Mouse (Mus musculus): ENCODE results near the gene Msrb3. TPM values are rescaled to one million over a fixed set of nuclear protein-coding genes. Genes with fewer than 3 reads are reported as not detected.

The Msrb3 gene
- polyA plus RNA-seq, 1 experiment from 2014 or later = 31.4 TPM

DNA sequence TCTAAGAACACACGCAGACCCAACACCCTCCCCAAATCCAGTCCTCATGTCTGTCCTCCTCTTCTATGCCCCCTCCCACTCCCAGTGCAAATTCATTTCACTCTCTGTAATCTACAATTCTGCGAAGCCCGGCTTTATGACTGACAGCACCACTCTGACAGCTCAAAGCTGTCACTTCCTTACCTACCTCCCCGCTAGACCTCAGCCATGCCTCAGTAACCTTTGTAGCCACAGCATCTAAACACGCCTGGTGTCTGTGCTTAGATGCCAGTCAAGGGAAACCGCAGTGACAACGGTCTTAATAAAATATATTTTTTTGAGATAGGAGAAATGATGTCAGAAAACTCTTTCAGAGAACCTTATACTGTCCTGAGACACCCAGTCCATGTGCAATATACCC, 72.5 kb downstream of the Msrb3 start:
- H3K36me3 ChIP-seq (ENCODE audit: control insufficient read depth, insufficient read depth, low read length) = 0 out of 2 replicates have a peak, but pooled peaks cover 2% of the 10 kb centered on the region
- H3K4me1 ChIP-seq (ENCODE audit: control insufficient read depth, insufficient read depth, low read length) = 0 out of 2 replicates have a peak, but pooled peaks cover 3% of the 10 kb centered on the region
- WGBS (ENCODE audit: insufficient replicate concordance) = 69% methylated on average over 7 of the region's 7 CpGs
- no peaks in the 10 kb centered on the region for H3K27me3 ChIP-seq (ENCODE audit: control insufficient read depth, insufficient read depth, low read length)
- H3K9ac ChIP-seq (ENCODE audit: low read depth, low read length) = no peak overlapping the region
- H3K9me3 ChIP-seq (replicated peaks; ENCODE audit: control insufficient read depth, low read length) = no peaks in the 10 kb centered on the region
- H3K27ac ChIP-seq (ENCODE audit: low read depth, low read length) = no peak overlapping the region
- H3K4me2 ChIP-seq = no peak overlapping the region
- no peak for ATAC-seq (replicated peaks; ENCODE audit: insufficient number of reproducible peaks, low FRiP score, low TSS enrichment)
- no peak overlapping the region for H3K4me3 ChIP-seq (ENCODE audit: low read depth, low read length)

DNA sequence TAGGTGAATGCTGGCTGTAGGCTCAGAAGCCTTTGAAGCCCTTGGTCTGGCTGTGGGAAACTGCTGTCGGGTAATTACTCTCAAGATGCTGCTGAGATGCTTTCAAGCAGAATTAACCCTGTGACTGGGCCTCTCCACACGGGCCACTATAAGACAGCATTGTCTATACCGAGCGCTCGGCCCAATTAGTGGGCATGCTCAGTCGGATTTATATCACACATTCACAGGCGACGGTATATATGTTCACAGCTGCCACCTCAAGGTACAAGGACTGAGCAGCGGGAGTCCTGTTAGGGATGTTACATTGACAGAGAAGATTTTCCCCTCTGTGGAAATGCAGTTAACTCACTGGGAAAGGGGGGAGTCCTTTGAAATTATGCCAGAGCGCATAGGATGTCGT, 73.3 kb downstream of the Msrb3 start:
- 0 out of 2 replicates have a peak, but pooled peaks cover 3% of the 10 kb centered on the region for H3K4me1 ChIP-seq (ENCODE audit: control insufficient read depth, insufficient read depth, low read length)
- H3K4me3 ChIP-seq (ENCODE audit: low read depth, low read length) = no peak overlapping the region
- H3K9ac ChIP-seq (ENCODE audit: low read depth, low read length) = no peak overlapping the region
- ATAC-seq (replicated peaks; ENCODE audit: insufficient number of reproducible peaks, low FRiP score, low TSS enrichment) = no peak
- H3K4me2 ChIP-seq = no peak overlapping the region
- WGBS (ENCODE audit: insufficient replicate concordance) = 73% methylated on average over 11 of the region's 11 CpGs
- H3K9me3 ChIP-seq (replicated peaks; ENCODE audit: control insufficient read depth, low read length) = no peaks in the 10 kb centered on the region
- H3K27me3 ChIP-seq (ENCODE audit: control insufficient read depth, insufficient read depth, low read length) = no peaks in the 10 kb centered on the region
- 0 out of 2 replicates have a peak, but pooled peaks cover 2% of the 10 kb centered on the region for H3K36me3 ChIP-seq (ENCODE audit: control insufficient read depth, insufficient read depth, low read length)
- H3K27ac ChIP-seq (ENCODE audit: low read depth, low read length) = no peak overlapping the region

DNA sequence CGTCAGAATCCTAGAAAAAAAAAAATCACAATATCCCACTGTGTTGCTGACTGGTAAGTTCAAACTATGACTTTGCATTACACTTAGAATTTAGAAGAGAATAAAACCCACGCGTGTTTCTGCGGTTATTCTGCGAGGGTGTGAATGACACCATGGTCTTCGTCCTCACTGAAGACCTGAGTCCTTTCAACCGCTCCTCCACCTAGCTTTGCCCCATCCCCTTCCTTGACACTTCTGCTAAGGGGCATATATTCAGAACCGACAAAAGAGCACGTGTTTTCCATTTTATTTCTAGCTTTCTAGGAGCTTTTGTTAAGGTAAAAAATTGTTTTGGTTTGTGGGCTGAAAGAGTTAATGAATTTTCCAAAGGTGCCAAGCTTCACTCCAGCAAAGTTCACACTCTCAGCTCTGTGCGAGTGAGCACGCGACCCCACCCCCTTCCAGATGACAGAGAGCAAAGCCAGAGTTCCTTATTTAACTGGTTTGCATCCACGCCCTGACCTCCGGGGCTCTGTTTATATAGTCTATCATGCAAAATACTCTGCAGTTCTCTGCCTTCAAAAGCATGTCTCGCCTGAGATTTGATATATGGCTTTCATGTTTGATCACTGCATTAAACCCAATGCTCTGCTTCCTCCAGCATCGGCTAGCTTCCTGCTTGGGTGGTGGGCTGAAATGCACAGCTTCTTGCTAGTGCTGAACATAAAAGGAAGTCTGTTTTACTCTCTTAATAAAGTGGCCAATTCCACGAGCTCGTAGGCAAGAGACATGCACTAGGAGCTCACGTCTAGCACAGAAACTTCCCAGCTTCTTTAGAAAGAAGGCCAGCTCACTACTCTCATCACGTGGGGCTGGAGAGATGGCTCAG, 77.2 kb downstream of the Msrb3 start:
- no peak overlapping the region for H3K4me3 ChIP-seq (ENCODE audit: low read depth, low read length)
- 0 out of 2 replicates have a peak overlapping the region, but pooled peaks have one; percentile 2 for H3K27ac ChIP-seq (ENCODE audit: low read depth, low read length)
- H3K9me3 ChIP-seq (replicated peaks; ENCODE audit: control insufficient read depth, low read length) = no peaks in the 10 kb centered on the region
- H3K9ac ChIP-seq (ENCODE audit: low read depth, low read length) = no peak overlapping the region
- WGBS (ENCODE audit: insufficient replicate concordance) = 33% methylated on average over 20 of the region's 20 CpGs
- 0 out of 2 replicates have a peak, but pooled peaks cover 3% of the 10 kb centered on the region for H3K4me1 ChIP-seq (ENCODE audit: control insufficient read depth, insufficient read depth, low read length)
- no peaks in the 10 kb centered on the region for H3K27me3 ChIP-seq (ENCODE audit: control insufficient read depth, insufficient read depth, low read length)
- no peaks in the 10 kb centered on the region for H3K36me3 ChIP-seq (ENCODE audit: control insufficient read depth, insufficient read depth, low read length)
- ATAC-seq (replicated peaks; ENCODE audit: insufficient number of reproducible peaks, low FRiP score, low TSS enrichment) = no peak
- H3K4me2 ChIP-seq = no peak overlapping the region

DNA sequence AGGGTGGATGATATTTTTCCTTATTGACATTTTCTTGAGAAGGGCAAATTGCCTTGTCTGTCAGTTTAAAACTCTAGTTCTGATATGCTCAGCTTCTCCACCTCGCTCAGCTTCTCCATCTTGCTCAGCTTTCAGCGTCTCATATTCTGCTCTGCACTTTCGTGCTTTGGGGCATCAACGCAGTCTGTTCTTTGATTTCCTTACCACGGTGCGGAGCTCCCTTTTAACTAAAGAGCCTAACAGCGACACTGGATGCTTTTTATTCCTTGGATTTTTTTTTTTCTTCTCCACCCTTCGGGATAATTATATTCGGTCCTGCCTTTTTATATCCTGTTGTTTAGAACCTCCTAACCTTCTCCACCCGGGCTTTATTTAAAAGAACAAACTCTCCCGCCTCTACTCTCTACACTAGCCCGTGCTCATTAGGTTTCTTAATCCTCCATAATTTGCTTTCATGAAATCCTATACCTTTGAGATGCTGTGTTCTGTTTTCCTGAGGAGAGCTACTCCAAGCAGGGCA, 78.1 kb downstream of the Msrb3 start:
- Histone ChIP-seq H3K9ac (ENCODE audit: low read depth, low read length) (no peak overlapping the region), H3K27me3 (ENCODE audit: control insufficient read depth, insufficient read depth, low read length) (no peaks in the 10 kb centered on the region), H3K36me3 (ENCODE audit: control insufficient read depth, insufficient read depth, low read length) (no peaks in the 10 kb centered on the region), H3K27ac (ENCODE audit: low read depth, low read length) (no peak overlapping the region), H3K9me3 (replicated peaks; ENCODE audit: control insufficient read depth, low read length) (no peaks in the 10 kb centered on the region), H3K4me1 (ENCODE audit: control insufficient read depth, insufficient read depth, low read length) (no peaks in the 10 kb centered on the region), H3K4me3 (ENCODE audit: low read depth, low read length) (no peak overlapping the region), H3K4me2 (no peak overlapping the region)
- ATAC-seq (replicated peaks; ENCODE audit: insufficient number of reproducible peaks, low FRiP score, low TSS enrichment) = no peak
- 70% methylated on average over 12 of the region's 12 CpGs for WGBS (ENCODE audit: insufficient replicate concordance)

DNA sequence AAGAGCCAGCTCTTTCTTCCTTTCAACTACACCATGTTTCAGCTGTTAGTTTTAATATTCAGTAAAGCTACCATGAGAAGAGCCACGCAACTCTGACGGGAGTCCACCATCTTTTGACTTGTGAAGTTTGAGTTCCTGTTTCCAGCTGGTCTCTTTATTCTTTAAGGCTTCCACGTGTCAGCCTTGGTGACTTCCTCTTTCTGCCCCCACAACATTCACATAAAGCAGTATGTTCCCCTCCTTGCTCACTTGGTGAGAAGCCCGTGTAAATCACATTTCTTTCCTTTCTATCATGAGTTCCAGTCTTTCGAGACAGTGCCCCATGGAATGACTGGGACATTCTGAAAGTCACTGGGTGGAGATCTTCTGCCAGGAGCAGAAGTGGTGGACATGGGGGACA, 83.6 kb downstream of the Msrb3 start:
- no peak overlapping the region for H3K4me3 ChIP-seq (ENCODE audit: low read depth, low read length)
- H3K9ac ChIP-seq (ENCODE audit: low read depth, low read length) = no peak overlapping the region
- H3K36me3 ChIP-seq (ENCODE audit: control insufficient read depth, insufficient read depth, low read length) = no peaks in the 10 kb centered on the region
- H3K27me3 ChIP-seq (ENCODE audit: control insufficient read depth, insufficient read depth, low read length) = no peaks in the 10 kb centered on the region
- 74% methylated on average over 5 of the region's 5 CpGs for WGBS (ENCODE audit: insufficient replicate concordance)
- no peak for ATAC-seq (replicated peaks; ENCODE audit: insufficient number of reproducible peaks, low FRiP score, low TSS enrichment)
- H3K4me2 ChIP-seq = no peak overlapping the region
- peaks cover 20% of the 10 kb centered on the region for H3K4me1 ChIP-seq (ENCODE audit: control insufficient read depth, insufficient read depth, low read length)
- H3K27ac ChIP-seq (ENCODE audit: low read depth, low read length) = no peak overlapping the region
- no peaks in the 10 kb centered on the region for H3K9me3 ChIP-seq (replicated peaks; ENCODE audit: control insufficient read depth, low read length)

DNA sequence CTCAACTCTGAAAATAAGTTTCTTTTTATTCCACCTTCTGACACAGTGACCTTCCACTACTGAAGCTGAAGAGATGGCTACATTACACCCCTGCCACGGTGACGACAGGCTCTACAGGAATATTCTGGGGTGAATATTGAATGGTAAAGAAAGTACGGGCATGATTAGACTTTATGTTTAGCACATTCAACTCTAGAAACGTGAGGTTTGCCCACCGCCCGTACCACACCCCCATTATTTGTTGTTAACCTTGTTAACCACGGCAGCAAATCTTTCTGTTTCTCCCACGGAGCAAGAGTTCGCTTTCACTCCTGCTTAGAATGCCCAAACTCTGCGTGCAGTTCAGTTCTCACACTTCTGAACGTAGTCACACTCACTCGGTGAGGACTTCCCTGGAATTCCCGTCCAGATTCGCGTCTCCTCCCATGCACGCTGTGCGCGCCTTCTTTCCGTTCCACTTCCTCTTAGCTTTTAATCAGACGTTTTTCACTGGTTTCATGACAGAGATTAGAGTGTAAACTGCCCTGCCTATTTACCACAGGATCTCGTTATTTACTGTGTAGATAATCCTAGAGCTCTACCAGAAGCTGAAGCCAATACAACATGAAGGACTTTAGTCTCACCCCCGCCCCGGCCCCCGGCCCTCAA, 87.0 kb downstream of the Msrb3 start:
- no peak for ATAC-seq (replicated peaks; ENCODE audit: insufficient number of reproducible peaks, low FRiP score, low TSS enrichment)
- Histone ChIP-seq H3K9ac (ENCODE audit: low read depth, low read length) (peak overlapping the region; percentile 56; the same call in 1 of the 2 replicates), H3K27ac (ENCODE audit: low read depth, low read length) (peak overlapping the region; percentile 78), H3K9me3 (replicated peaks; ENCODE audit: control insufficient read depth, low read length) (no peaks in the 10 kb centered on the region), H3K4me1 (ENCODE audit: control insufficient read depth, insufficient read depth, low read length) (peaks cover 25% of the 10 kb centered on the region), H3K36me3 (ENCODE audit: control insufficient read depth, insufficient read depth, low read length) (no peaks in the 10 kb centered on the region), H3K4me3 (ENCODE audit: low read depth, low read length) (no peak overlapping the region), H3K27me3 (ENCODE audit: control insufficient read depth, insufficient read depth, low read length) (no peaks in the 10 kb centered on the region), H3K4me2 (peak overlapping the region; percentile 40)
- 47% methylated on average over 24 of the region's 24 CpGs for WGBS (ENCODE audit: insufficient replicate concordance)

DNA sequence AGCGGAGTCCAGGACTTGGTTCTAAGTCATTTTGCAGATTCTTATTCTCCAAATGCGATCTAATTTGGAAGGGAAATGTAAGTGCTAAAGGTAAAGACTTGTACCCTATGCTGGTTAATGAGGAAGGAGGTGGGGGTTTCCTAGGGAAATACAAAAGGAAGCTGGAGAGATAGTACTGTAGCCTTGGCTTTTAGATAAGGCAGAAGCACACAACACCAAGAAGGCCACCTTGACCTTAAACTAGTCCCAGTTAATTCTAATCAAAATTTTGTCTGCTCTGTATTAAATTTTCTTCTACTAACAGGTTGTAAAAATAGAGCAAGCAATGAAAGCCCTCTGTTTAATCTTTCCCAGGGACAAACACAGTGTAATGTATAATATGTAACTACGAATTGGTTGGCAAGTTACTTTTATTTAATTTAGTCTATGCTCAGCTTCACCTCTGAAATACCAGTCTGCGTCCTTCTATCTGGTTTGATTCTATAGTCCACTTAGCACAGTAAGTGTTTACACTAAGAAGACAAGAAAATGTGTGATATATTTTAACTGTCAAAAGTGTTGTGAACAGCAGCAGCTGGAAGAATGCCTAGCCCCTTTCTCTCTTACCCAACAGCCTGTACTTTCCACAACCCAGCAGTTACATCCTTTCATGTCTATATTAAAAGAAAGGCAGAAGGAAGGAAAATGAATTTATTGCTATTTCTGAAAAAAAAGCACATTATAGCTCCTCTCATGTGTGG, 87.9 kb downstream of the Msrb3 start:
- Histone ChIP-seq H3K36me3 (ENCODE audit: control insufficient read depth, insufficient read depth, low read length) (no peaks in the 10 kb centered on the region), H3K9ac (ENCODE audit: low read depth, low read length) (no peak overlapping the region), H3K27me3 (ENCODE audit: control insufficient read depth, insufficient read depth, low read length) (no peaks in the 10 kb centered on the region), H3K9me3 (replicated peaks; ENCODE audit: control insufficient read depth, low read length) (no peaks in the 10 kb centered on the region), H3K4me3 (ENCODE audit: low read depth, low read length) (no peak overlapping the region), H3K4me1 (ENCODE audit: control insufficient read depth, insufficient read depth, low read length) (peaks cover 25% of the 10 kb centered on the region), H3K27ac (ENCODE audit: low read depth, low read length) (peak overlapping the region; percentile 78), H3K4me2 (no peak overlapping the region)
- ATAC-seq (replicated peaks; ENCODE audit: insufficient number of reproducible peaks, low FRiP score, low TSS enrichment) = no peak
- WGBS (ENCODE audit: insufficient replicate concordance) = 62% methylated on average over 4 of the region's 4 CpGs

DNA sequence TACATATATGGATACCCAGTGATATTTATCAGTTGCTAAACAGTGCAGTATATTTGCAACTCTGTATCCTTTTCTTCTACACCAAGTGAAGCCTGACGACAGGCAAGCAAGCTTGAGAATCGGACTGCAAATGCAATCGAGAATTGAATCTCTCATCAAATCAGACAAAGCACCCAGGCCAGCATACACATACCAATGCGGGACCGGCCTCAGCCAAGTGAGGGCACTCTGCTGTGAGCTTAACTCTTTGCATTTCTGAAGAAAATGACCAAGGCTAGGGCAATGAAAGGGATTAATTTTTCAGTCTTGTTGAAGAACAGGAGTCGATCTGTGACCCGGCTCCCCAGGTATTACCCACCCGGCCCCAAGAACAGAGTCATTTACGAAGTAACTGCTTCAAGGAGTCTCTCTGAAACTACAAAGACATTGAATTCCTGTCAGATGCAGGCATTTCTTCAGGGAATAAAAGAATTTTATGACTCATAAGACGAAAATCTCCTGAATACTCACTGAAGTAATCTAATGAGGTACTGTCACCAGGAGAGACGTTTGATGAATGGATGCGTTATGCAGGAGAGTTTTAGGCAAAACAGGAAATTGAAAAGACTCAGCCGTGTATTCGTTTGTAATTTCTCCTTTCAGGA, 88.7 kb downstream of the Msrb3 start:
- no peak overlapping the region for H3K9ac ChIP-seq (ENCODE audit: low read depth, low read length)
- H3K9me3 ChIP-seq (replicated peaks; ENCODE audit: control insufficient read depth, low read length) = no peaks in the 10 kb centered on the region
- no peaks in the 10 kb centered on the region for H3K36me3 ChIP-seq (ENCODE audit: control insufficient read depth, insufficient read depth, low read length)
- H3K4me3 ChIP-seq (ENCODE audit: low read depth, low read length) = no peak overlapping the region
- peak overlapping the region; percentile 78 for H3K27ac ChIP-seq (ENCODE audit: low read depth, low read length)
- H3K4me1 ChIP-seq (ENCODE audit: control insufficient read depth, insufficient read depth, low read length) = peaks cover 25% of the 10 kb centered on the region
- ATAC-seq (replicated peaks; ENCODE audit: insufficient number of reproducible peaks, low FRiP score, low TSS enrichment) = no peak
- no peaks in the 10 kb centered on the region for H3K27me3 ChIP-seq (ENCODE audit: control insufficient read depth, insufficient read depth, low read length)
- 50% methylated on average over 14 of the region's 14 CpGs for WGBS (ENCODE audit: insufficient replicate concordance)
- no peak overlapping the region for H3K4me2 ChIP-seq
